Mouse (Mus musculus) heart, embryonic 13.5 days (tissue): ENCODE measurements at regions not wholly inside any gene's neighbourhood (a gene's known extent, or its start where the extent isn't known, plus 50 kb on each side); places are given as distances from the start of the nearest gene placed in this dataset.

Experiments
- ATAC-seq: fragments of 200-750 bp; cut with Nextera tagmentation; 2 replicates; pipeline ENCODE4 v1.8.0; 2017; ENCODE audit warnings: moderate TSS enrichment; ENCODE audit not compliant: insufficient number of reproducible peaks, low FRiP score, low TSS enrichment; ENCODE audit errors: extremely low read depth
- H3K27ac ChIP-seq: fragments of 300-500 bp; sonication (generic); replicated peaks from 2 replicates; pipeline ENCODE4 v1.5.1; 2015; ENCODE audit warnings: moderate library complexity, mild to moderate bottlenecking, inconsistent platforms
- H3K27me3 ChIP-seq: fragments of 300-500 bp; sonication (generic); replicated peaks from 2 replicates; pipeline ENCODE4 v1.6.1; 2015; ENCODE audit warnings: mild to moderate bottlenecking, inconsistent platforms
- H3K36me3 ChIP-seq: fragments of 300-500 bp; sonication (generic); 2 replicates; pipeline ENCODE4 v1.6.1; 2015; ENCODE audit warnings: mild to moderate bottlenecking, inconsistent platforms
- H3K4me1 ChIP-seq: fragments of 300-500 bp; sonication (generic); 2 replicates; pipeline ENCODE4 v1.6.1; 2015; ENCODE audit warnings: inconsistent platforms
- H3K4me2 ChIP-seq: fragments of 300-500 bp; sonication (generic); 2 replicates; pipeline ENCODE4 v1.6.1; 2015; ENCODE audit warnings: inconsistent platforms, mild to moderate bottlenecking, moderate library complexity
- H3K4me3 ChIP-seq: fragments of 300-500 bp; sonication (generic); 2 replicates; pipeline ENCODE4 v1.5.1; 2015; ENCODE audit warnings: moderate library complexity, mild to moderate bottlenecking, inconsistent platforms
- H3K9ac ChIP-seq: fragments of 300-500 bp; sonication (generic); 2 replicates; pipeline ENCODE4 v1.6.1; 2015; ENCODE audit warnings: inconsistent platforms, mild to moderate bottlenecking, moderate library complexity
- H3K9me3 ChIP-seq: fragments of 300-500 bp; sonication (generic); 2 replicates; pipeline ENCODE4 v1.6.1; 2016; ENCODE audit warnings: inconsistent platforms
- WGBS: fragments of 180-500 bp; shearing (Covaris S2); methylation state at CpG from one replicate; pipeline ENCODE4 v1.1.7; 2015; ENCODE audit warnings: mixed read lengths; 5-methylcytosine and 5-hydroxymethylcytosine counted together

- H3K27ac ChIP-seq = no peak overlapping the region
- WGBS = 62% methylated on average over 2 of the region's 2 CpGs
- no peak for ATAC-seq
- no peaks in the 10 kb centered on the region for H3K36me3 ChIP-seq
- H3K27me3 ChIP-seq = no peaks in the 10 kb centered on the region
- no peak overlapping the region for H3K4me3 ChIP-seq
- H3K9ac ChIP-seq = no peak overlapping the region
- H3K4me1 ChIP-seq = peaks cover 3% of the 10 kb centered on the region; the same call in 1 of the 2 replicates
- no peaks in the 10 kb centered on the region for H3K9me3 ChIP-seq
- no peak overlapping the region for H3K4me2 ChIP-seq
Measured at GRCm38 (mm10) chr13:47695877-47696276, 565.2 kb upstream of the Id4 start.

- no peaks in the 10 kb centered on the region for H3K9me3 ChIP-seq
- H3K27me3 ChIP-seq = no peaks in the 10 kb centered on the region
- no peak overlapping the region for H3K9ac ChIP-seq
- 51% methylated on average over 3 of the region's 3 CpGs for WGBS
- ATAC-seq = no peak
- H3K36me3 ChIP-seq = no peaks in the 10 kb centered on the region
- no peak overlapping the region for H3K4me3 ChIP-seq
- no peak overlapping the region for H3K27ac ChIP-seq
- peaks cover 3% of the 10 kb centered on the region; the same call in 1 of the 2 replicates for H3K4me1 ChIP-seq
- H3K4me2 ChIP-seq = no peak overlapping the region
Measured at GRCm38 (mm10) chr13:47700556-47700955, 560.5 kb upstream of the Id4 start.

DNA sequence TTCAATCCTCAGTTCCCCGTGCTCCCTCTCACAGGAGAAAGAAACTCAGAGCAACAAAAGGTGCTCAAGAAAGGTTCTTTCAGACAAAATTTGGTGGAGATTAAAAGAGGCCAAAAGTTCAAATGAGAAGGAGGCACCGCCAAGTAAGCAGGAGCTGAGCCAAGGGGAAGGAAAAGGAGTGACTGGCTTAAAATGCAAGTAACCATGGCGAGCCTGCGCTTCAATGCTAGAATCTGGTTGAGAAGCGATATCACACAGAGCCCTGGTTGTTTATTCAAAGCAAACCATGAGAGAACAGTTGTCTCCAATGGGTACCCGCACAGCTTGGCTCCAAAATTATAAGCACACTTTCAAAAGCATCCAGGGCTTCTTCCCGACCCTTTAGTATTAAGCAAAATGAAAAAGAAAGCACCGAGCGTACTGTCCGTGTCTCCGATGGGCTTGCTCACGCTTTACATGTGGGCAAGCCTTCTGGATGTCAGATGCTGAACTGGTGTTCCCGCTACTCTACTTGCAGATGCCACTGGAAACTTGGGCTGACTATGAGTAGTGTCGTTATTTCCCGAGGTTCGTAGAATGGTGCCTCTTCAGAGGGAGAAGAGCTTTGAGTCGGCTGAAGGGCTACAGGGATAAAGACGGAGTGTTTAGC, 552.9 kb upstream of the Id4 start:
- no peaks in the 10 kb centered on the region for H3K36me3 ChIP-seq
- no peak overlapping the region for H3K4me2 ChIP-seq
- H3K9me3 ChIP-seq = no peaks in the 10 kb centered on the region
- no peaks in the 10 kb centered on the region for H3K27me3 ChIP-seq
- ATAC-seq = no peak
- no peak overlapping the region for H3K4me3 ChIP-seq
- no peak overlapping the region for H3K27ac ChIP-seq
- no peak overlapping the region for H3K9ac ChIP-seq
- WGBS = 83% methylated on average over 18 of the region's 18 CpGs
- no peaks in the 10 kb centered on the region for H3K4me1 ChIP-seq

DNA sequence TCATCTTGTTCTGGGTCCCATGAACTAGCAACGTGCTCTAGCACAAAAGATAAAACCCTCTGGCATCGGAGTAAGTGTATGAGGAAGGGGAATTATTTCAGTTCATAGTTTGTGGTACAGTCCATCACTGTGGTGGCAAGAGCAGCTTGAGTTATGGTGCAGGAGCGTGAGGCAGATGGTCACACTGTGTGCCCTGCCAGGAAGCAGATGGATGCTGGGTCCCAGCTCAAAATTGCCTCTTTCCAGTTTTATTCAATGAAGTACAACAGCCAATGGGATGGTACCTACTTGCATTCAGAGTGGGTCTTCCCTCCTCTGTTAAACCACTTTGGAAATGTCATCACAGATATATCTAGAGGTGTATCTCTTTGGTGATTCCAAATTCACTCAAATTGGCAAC, 551.7 kb upstream of the Id4 start:
- no peak for ATAC-seq
- Histone ChIP-seq H3K27me3 (no peaks in the 10 kb centered on the region), H3K9ac (no peak overlapping the region), H3K36me3 (no peaks in the 10 kb centered on the region), H3K4me2 (no peak overlapping the region), H3K9me3 (no peaks in the 10 kb centered on the region), H3K4me3 (no peak overlapping the region), H3K4me1 (no peaks in the 10 kb centered on the region), H3K27ac (no peak overlapping the region)
- WGBS = 75% methylated on average over 3 of the region's 3 CpGs

DNA sequence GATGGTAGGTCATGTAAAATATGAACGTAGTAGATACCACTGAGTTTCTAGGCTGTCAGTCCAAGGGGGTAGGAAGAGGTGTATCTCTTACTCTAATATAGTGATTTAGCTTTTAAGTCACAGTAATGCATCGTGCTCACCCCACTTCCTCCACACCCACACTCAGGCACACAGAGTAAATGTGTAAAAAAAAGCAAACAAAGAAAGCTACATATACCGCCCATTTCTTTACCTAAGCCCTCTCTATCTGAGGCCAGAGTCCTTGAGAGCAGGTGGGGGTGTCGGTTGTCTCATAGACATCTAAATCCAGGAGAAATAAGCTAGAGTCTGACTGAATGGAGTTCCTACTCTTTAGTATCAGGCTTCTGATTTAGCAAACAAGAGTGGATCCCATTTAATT, 548.5 kb upstream of the Id4 start:
- no peak overlapping the region for H3K27ac ChIP-seq
- H3K27me3 ChIP-seq = no peaks in the 10 kb centered on the region
- H3K9me3 ChIP-seq = no peaks in the 10 kb centered on the region
- no peak overlapping the region for H3K9ac ChIP-seq
- no peaks in the 10 kb centered on the region for H3K36me3 ChIP-seq
- no peak overlapping the region for H3K4me3 ChIP-seq
- H3K4me1 ChIP-seq = no peaks in the 10 kb centered on the region
- no peak for ATAC-seq
- H3K4me2 ChIP-seq = no peak overlapping the region
- WGBS = 73% methylated on average over 4 of the region's 4 CpGs

- Histone ChIP-seq H3K9ac (no peak overlapping the region), H3K4me3 (no peak overlapping the region), H3K27ac (no peak overlapping the region), H3K36me3 (no peaks in the 10 kb centered on the region), H3K4me2 (no peak overlapping the region), H3K4me1 (no peaks in the 10 kb centered on the region), H3K9me3 (no peaks in the 10 kb centered on the region), H3K27me3 (no peaks in the 10 kb centered on the region)
- ATAC-seq = no peak
- 62% methylated on average over 4 of the region's 4 CpGs for WGBS
Measured at GRCm38 (mm10) chr13:47716265-47716664, 544.8 kb upstream of the Id4 start.

DNA sequence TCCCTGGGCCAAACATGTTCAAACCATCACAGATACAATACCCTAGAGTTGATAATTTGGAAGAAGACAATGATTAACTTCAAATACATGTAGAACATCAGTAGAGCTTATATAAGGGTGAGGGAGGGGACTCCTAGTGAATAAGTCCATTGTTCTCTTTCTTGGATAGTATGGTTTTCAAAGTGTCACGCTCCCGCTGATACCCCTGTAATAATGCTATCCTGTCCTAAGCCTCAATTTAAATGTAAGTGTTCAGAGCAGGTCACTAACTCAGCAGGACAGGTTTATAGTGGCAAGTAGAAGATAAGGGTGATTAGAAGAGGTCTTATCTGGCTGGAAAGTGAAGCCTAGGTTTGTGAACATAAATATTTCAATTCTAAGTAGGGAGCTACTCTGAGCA, 540.4 kb upstream of the Id4 start:
- Histone ChIP-seq H3K4me3 (no peak overlapping the region), H3K27me3 (no peaks in the 10 kb centered on the region), H3K27ac (no peak overlapping the region), H3K9ac (no peak overlapping the region), H3K4me1 (no peaks in the 10 kb centered on the region), H3K9me3 (no peaks in the 10 kb centered on the region), H3K36me3 (no peaks in the 10 kb centered on the region), H3K4me2 (no peak overlapping the region)
- 95% methylated on average over 2 of the region's 2 CpGs for WGBS
- ATAC-seq = no peak

DNA sequence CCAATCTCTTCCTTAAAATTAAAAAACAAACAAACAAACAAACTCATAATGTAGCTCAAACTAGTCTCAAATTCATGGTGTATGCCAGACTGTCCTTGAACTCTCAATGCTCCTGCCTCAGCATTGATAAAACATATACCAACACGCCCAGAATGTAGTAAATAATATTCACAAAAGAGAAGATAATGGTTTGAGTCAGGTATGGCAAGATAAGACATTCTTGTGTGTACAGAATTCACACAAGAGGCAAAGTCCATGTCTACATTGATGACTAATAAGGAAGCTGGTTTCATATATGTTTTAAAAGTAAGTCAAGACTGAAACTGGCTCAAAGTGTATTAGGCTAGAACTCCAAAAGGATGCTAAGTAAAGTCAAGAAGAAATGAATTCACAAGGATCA, 526.6 kb upstream of the Id4 start:
- no peak for ATAC-seq
- Histone ChIP-seq H3K9ac (no peak overlapping the region), H3K27me3 (no peaks in the 10 kb centered on the region), H3K27ac (no peak overlapping the region), H3K4me3 (no peak overlapping the region), H3K4me2 (no peak overlapping the region), H3K4me1 (no peaks in the 10 kb centered on the region), H3K36me3 (no peaks in the 10 kb centered on the region), H3K9me3 (no peaks in the 10 kb centered on the region)
- WGBS = 59% methylated on average over 1 of the region's 1 CpGs

DNA sequence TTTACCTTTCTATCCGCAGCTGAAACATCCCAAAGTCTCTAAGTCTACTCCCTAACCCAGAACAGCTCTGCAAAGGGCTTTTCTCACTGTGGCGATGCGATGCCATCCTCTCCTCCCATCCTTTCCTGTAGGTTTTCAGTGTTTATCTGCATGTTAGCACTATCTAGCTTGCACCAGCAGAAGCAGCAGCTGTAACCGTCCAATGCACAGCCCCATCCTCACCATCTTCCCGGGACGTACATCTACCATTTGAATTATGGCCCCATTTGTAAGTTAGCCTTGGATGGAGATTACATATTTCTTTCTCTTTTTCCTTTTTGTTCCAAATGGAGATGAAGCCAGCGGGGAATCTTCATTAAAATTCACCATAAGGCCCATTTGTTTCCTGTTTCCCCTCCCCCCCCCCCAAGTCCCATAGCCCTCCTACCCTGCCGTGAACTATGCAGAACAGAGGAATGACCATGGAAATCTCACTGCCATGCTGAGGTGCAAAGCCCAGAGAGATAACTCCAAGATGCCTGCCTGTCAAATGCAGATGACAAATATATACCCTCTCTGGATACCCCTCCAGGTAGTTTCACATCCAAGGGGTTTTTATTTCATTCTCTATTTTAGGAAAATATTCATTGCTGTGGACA, 525.5 kb upstream of the Id4 start:
- Histone ChIP-seq H3K4me3 (no peak overlapping the region), H3K27me3 (no peaks in the 10 kb centered on the region), H3K9ac (no peak overlapping the region), H3K4me1 (no peaks in the 10 kb centered on the region), H3K9me3 (no peaks in the 10 kb centered on the region), H3K36me3 (no peaks in the 10 kb centered on the region), H3K4me2 (no peak overlapping the region), H3K27ac (no peak overlapping the region)
- WGBS = 54% methylated on average over 8 of the region's 8 CpGs
- no peak for ATAC-seq

GRCm38 (mm10) chr13:47748906-47749305, 512.1 kb upstream of the Id4 start:
- Histone ChIP-seq H3K27ac (no peak overlapping the region), H3K4me2 (no peak overlapping the region), H3K9ac (no peak overlapping the region), H3K27me3 (no peaks in the 10 kb centered on the region), H3K36me3 (no peaks in the 10 kb centered on the region), H3K4me1 (no peaks in the 10 kb centered on the region), H3K4me3 (no peak overlapping the region), H3K9me3 (no peaks in the 10 kb centered on the region)
- no peak for ATAC-seq

DNA sequence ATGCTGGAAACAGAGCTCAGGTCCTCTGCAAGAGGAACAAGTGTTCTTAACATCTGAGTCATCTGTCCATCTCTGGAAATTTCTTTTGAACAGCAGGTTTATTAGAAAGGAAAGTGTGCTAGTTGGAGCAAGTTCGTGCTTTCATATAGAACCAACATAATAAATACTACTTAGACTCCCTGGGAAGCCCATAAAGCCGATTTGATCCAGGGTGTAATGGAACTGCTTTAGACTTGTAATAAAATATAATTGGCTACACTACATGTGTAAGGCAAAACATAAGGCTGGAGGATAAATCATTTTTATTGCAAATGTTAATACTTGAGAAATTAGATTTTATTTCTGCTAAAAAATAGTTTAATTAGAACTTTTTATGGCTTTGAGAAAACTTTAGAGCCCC, 510.0 kb upstream of the Id4 start:
- Histone ChIP-seq H3K4me3 (no peak overlapping the region), H3K9ac (no peak overlapping the region), H3K27ac (no peak overlapping the region), H3K4me1 (no peaks in the 10 kb centered on the region), H3K9me3 (no peaks in the 10 kb centered on the region), H3K36me3 (no peaks in the 10 kb centered on the region), H3K4me2 (no peak overlapping the region), H3K27me3 (no peaks in the 10 kb centered on the region)
- 73% methylated on average over 2 of the region's 2 CpGs for WGBS
- ATAC-seq = no peak
